Mouse (Mus musculus) adrenal gland, adult 18-20 months (tissue): ENCODE data around the gene Htr3b. TPM values are rescaled to one million over a fixed set of nuclear protein-coding genes. Genes with fewer than 3 reads are reported as not detected.
"Not testable (repeated sequence)": the region's sequence is repeated elsewhere in the genome, so short reads cannot be mapped to it uniquely, and the experiment has no call there.

Source experiments
- DNase-seq, 2 experiments: peaks; one replicate each; pipeline ENCODE4 v3.0.0; 2021 to 2022; ENCODE audit warnings: low spot score in 2 of 2
- long read RNA-seq, 2 experiments: library from polyadenylated mRNA; stranded (forward); transcript quantifications; one replicate each; pipeline ENCODE4 v2.0.0; 2021
- total RNA-seq, 2 experiments: library from RNA; stranded (reverse); gene quantifications; 1 replicate in 1 of 2; 2 replicates in 1 of 2; pipeline ENCODE4 v1.2.3; 2021

The Htr3b gene
- under 1 TPM in 1 of 2 experiments, not detected in 1; 0.22 TPM for total RNA-seq
- long read RNA-seq, experiment 1: 0 reads
- long read RNA-seq, experiment 2: 0 reads

DNA sequence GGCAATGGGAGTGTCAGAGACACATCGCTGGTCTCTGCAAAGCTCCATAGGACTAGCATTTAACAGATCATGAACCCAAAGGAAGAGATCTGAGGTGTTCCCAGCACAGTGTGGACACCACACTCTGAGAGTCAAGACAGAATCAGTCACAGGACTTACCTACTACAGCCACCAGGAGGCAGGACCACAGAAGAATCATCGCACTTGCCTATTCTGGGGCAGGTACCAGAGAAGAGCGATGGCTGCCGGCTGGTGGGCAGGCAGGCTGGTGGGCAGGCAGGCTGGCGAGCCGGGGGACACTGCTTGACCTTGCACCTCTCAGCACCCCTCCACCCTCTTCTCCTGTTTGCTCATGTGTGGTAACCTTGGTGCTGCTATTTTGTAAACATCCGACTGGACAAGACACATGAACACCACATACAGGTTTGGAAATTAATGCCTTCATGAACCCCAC lies at the start of gene Htr3b:
TSS of gene Htr3b (minus strand) at position 404 of the 454 bp plus-strand sequence.
- no peak for DNase-seq

DNA sequence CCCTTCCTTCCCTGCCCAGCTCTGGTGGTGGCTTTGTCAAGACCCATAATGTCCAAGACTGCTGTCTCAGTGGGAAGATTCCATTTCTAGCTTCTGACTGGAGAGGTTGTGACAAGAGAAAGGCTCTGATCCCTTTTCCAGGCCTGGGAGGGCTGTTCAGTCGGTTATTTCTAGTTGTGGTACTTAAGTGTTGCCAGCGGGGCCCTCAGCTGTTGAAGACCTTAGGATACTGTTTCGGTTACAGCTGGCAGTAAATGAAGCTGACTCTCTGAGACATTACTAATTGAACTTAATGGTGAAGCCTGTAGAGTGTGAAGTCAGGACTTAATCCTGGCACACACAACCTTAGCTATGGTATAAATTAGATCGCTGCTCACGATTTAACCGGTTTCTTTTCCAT lies 34.5 kb upstream of the Htr3b start:
- DNase-seq: no peak

DNA sequence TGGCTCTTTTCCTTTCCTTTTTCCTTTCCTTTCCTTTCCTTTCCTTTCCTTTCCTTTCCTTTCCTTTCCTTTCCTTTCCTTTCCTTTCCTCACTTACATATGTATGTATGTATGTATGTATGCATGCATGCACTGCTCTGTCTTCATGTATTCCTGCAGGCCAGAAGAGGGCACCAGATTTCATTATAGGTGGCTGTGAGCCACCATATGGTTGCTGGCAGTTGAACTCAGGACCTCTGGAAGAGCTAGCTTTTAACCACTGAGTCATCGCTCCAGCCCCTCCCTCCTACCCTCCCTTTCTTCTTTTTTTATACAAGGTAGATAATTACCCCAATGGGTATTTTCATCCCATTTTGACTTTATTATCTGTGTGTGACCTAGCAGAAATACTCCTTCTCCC lies 30.9 kb upstream of the Htr3b start:
- DNase-seq: no peak

DNA sequence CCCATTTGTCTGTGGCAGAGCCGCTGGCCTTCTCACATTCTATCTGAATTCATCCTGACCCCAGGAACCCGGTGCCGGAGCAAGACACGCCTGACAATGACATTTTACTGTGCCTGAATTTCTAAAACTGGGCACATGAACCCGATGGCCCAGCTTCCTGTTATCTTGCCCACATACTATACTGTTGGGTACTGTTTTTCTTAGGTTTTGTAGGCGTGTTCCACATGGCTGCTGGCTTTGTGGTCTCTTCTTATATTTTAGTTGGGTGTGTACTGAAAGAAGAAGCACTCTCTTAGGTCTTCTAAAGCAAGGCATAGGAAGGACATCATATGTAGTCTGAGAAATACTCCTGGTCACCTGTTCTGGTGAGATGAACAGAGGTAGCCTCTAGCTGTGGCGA lies 30.0 kb upstream of the Htr3b start:
- DNase-seq: no peak

DNA sequence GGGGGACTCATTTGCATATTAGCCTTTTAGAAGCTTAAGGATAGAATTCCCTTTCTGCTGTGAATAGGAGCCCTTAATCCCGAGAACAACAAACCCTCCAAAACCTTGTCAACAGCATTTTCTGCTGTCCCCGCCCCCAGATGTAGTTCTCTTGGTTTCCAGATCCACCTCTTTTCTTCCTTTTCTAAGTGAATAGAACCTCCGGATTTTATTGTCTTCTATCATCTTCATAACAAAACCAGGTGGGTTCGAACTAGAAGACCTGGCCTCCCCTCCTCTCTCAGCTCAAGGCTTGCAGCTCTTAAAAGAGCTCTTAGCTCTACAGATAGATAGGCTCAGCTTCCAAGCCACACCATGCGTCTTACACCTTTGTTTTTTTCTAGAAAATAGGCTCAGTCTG lies 26.9 kb upstream of the Htr3b start:
- no peak for DNase-seq

DNA sequence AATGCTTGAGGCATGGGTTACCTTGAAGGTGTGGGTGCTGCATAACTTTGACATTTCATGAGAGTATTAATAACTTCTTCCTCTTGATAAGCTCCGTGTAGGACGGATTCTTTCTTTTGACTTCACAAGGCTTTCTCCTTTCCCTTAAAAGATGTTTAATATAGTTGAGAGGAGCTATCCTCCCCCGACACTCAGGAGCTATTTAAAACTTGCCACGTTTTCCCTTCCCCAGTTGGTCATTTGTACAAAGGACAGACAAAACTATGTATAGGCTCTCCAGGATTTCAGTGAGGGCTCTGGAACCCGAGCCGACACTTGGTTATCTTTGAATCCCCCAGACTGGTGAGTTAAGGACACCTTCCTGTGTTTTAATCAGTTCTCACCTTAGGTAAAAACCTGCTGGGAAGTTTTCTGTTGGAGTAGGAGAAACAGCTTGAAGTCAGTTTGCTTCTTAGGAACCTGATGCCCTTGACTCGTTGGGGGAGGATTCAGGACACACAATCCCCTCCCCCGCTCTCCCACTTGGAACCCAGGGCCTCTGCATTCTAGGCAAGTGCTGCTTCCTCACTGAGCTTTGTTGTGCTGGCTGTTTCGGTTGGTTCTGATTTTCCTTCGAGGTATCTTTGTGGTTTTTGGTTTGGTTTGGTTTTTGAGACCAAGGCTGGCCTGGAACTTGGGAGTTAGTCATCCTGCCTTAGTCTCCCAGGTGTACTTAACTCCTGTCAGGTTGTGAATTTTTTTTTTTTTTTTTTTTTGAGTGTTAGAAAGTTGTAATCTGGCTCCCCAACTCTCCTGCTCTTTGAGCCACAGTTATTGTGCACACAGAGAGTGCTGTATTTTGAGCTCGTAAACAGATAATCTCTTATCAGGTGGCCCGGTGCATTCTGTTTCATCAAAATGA lies 22.7 kb upstream of the Htr3b start:
- DNase-seq: no peak

DNA sequence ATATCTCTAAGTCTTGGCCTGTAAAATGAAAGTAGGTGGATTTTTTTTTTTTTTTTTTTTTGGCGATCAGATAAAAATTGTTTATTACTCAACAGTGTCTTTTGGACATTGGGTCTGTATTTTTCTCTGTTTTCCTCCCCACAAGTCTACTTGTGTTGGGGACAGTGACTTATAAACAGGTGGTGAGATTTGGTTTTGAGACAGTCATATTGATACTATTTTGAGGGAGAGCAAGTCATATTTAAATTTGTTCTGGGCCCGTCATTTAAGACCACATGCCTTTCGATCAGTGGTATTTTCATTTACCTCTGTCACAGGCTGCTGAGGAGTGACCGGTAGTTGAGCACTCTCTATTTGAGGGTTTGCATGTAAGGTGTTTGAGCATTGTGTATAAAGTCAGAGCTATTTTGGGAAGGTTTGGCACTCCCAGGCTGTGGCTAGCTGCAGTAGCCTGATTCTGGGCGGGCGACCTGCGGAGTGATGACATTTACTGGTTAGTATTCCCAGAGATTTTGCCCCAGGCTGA lies 21.9 kb upstream of the Htr3b start:
- peak in 1 of 2 experiments; percentile 15 for DNase-seq

DNA sequence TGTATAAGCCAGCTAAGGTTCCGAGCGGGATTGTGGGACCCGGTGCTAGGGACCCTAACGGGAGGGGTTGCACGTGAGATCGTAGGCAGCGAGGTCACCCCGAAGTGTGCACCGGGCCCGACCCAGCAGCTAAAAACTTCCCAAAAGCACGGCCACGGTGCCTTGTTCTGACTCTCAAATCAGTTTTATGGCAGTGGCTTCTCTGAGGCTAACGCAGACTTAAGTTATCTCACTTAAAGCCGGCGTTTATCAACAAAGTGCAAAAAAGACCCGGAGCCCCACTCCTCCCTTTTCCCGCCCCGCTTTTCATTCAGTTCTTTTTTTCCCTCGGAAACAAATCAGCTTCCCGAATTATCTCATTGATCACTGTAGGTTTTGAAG lies 20.9 kb upstream of the Htr3b start:
- DNase-seq: no peak

DNA sequence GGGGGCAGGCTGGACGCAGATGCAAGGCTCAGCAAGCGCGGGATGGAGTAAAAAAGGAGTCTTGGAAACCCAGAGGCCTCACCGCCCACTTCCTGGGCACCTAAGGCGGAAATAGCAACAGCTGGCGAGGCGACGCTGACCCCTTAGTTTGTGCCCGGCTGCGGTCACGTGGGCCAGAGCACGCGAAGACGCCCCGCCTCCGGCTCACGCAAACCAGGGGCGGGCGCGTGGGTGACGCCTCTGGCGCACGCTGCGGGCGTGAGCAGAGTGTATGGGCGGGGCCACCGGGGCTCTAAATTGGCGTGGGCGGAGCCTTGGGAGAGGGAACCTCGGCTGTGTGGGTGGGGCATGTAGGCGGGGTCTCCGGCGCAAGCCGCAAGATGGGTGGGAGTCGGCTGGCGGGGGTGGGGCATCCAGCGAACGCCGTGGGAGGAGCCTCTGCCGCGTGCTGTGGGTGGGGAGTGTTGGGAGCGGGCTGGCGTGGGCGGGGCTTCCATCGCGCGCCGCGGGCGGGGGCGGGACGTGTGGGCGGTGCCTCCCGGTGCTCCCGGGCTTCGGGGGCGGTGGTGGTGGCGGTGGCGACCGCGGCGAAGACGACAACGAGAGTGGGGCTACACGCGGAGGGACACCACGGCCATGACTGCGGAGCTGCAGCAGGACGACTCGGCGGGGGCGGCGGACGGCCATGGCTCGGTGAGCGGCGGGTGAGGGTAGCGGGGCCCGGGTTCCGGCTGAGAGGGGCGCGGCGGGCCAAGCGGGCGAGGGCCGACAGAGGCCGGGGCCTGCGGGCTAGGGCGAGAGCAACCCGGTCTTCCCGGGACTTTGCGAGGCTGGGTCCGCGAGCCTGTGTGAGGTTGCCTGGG lies 20.3 kb upstream of the Htr3b start, which contains the start of gene Usp28:
TSS of gene Usp28 (plus strand) at position 531 of the 863 bp plus-strand sequence.
- DNase-seq: peak; percentile 98 to 99

DNA sequence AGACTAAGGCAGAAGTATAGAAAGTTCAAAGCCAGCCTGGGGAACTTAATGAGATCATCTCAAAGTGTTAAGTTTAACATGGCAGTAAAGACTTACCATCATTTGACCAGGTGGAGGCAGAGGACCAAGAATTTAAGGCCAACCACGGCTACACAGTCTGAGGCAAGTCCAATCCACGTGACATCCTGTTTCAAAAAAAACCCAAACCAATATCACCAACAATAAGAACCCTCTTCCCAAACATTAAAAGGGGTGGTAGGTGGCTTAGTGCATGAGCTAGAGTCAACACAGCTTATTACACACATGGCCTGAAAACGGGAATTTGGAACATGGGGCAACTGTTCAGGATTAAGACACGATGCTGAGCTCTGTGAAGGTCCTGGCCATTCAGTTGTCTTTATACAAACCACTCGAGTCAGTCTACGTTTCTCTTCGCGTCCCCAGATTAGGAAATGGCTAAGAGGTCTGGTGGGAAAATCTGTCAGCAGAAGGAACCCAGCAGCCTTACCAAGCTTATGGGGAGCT lies 19.6 kb upstream of the Htr3b start:
- DNase-seq: no peak

DNA sequence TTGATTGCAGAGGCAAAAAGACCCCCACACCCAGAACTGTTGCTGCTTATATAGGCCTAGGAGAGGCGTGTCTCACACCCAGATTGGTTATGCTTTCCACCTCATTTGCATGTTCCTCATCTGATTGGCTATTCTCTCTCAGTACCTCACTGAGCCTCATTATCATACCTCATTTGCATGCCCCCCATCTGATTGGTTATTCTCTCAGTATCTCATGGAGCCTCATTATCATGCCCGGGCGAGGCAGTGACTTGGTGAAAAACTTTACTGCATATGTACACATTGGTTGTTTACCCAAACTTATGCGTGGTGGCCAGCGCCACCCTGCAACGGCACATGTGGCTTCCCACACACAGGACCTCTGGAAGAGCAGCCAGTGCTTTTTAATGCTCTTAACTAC lies 19.0 kb upstream of the Htr3b start:
- DNase-seq: not testable (repeated sequence)

DNA sequence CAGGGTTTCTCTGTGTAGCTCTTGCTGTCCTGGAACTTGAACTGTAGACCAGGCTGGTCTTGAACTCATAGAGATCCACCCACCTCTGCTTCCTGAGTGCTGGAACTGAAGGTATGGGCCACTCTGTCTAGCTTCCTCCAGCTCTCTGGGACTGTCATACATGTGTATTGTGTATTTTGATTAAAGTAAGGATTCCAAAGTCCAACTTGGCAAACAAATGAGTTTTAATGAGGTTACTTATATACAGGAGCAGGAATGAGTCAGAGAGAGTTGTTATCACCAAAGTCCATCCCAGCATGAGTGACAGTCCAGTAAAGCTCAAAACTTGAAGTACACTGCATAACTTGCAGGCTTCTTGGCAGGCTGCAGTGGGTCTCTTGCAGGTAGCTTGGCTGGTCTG lies 17.0 kb upstream of the Htr3b start:
- DNase-seq: no peak

DNA sequence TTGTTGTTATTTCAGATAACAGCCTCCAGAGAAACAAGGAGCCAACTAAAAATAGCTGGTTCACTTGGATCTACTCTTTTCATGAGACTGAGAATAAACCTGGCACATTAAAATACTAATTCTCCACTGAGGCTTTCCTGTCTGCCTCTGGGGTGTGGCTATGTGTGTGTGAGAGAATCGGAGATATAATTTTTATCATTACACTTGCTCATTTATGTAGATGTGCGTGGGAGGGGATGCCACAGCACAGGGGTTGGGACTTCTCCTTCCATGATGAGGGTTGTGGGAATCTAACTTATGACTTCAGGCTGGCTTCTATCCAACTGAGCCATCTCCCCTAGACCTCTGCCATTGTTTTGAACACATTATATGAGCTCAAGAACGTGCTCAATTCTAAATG lies 16.0 kb upstream of the Htr3b start:
- DNase-seq: no peak

DNA sequence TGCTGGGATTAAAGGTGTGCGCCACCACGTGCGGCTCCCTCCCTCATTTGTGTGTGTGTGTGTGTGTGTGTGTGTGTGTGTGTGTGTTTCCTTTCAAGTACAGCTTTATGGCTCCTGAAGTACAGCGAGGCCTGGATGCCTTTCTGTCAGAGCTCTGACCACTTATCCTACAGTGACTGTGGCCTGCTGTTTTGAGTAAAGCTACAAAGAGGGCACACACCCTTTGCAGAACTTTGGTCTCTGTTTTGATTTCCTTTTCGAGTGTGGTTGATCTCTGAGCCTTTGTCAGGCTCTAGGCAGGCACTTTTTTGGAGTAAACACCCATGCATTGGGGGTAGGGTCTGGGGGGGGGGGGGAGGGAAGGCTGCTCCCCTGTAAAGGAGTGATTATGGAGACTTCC lies 15.6 kb upstream of the Htr3b start:
- no peak for DNase-seq

DNA sequence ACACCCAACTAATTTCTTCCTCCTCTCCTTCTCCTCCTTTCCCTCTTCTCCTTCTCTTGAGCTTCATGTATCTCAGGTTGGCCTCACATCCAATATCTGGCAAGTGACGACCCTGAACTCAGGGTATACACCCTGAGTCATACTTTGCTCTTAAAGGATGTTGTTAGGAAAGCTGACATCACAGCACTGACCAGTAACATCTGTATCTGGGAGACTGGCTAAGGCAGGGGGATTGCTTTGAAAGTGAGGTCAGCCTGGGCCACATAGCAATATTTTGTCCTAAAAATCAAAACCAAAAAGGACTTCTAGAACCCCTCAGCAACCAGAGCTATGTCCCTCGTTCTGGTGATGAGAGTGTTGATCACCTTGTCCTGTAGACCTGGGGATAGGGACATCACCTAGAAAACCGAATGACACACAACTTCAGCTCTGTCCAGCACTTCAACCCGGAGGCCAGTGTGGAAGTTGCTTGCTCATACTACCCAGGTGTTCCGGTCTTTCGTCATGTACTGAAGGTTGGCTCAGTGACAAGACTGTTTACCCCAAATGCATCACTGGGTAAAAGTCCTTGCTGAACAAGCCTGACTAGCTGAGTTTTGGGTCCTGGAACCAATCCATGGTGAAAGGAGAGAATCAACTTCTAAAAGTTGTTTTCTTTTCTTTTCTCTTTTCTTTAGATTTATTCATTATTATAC lies 12.0 kb upstream of the Htr3b start:
- no peak for DNase-seq

DNA sequence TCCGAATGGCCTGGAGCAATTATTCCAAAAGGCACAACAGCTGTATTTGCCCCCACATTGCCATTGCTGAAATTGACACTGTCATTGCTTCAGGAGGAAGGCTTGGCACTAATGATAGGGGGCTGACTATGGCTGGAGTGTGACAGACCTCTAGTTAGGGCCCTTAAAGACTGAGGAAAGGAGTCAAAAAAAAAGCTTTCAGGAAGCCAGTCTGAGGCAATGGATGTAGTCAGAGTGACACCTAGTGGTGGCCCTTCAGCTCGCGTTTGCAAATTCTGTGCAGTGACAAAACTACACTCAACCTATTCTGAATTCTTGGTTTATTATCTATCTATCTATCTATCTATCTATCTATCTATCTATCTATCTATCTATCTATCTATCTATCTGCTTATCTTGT lies 7.7 kb upstream of the Htr3b start:
- peak; percentile 29 to 47 for DNase-seq

DNA sequence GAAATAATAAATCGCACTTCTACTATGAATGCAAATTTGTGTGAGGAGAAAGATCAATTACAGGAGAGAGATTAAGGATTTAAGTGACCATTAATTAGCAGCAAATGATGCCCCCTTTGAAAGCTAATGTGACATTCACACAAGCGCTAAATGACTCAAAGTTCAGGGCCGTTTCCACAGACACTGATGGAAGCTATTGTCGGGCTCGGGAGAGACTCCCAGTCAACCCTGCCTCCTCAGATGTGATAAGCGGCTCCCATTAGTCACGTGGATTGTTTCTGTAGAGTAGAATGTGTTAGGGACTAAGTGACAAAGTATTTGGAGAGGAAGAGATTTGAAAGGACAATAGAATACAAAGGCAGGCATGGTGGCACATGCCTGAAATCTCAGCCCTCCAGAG lies 2.7 kb downstream of the Htr3b start:
- no peak for DNase-seq

DNA sequence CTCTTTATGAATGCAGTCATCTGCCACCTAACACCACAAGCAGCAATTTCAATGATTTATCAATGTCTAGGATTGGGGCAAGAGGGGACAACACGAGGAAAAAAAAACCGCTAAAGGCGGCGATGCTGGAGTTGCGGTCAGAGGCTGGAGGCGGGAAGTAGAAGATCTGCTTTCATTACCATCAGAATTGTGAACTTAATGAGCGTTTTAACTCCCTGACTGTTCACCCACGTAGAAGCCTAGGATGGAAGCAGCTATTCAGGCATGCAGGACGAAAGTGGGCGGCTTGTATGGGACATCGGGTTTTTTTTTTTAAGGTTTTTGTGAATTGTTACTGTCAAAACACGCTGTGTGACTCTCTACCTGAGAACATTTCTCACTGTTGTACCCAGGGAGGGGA lies 3.5 kb downstream of the Htr3b start:
- no peak for DNase-seq

DNA sequence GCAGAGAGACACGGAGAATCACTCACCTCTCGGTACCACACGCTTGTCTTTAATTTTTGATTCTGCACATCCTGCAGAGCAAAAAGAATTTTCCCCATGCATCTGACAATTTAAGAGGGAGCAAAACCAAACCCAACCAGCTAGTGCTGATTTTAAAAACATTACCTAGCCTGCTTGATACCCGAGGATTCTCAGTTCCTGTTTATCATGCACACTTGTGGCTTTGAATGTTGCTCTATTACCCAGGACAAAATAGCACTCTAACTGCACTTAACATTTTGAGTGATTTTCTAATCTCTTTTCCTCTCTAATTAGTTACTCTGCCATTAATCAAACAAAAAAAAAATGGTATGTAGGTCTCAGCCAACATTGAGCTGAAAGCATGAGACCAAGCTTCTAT lies 17.2 kb downstream of the Htr3b start:
- DNase-seq: no peak

DNA sequence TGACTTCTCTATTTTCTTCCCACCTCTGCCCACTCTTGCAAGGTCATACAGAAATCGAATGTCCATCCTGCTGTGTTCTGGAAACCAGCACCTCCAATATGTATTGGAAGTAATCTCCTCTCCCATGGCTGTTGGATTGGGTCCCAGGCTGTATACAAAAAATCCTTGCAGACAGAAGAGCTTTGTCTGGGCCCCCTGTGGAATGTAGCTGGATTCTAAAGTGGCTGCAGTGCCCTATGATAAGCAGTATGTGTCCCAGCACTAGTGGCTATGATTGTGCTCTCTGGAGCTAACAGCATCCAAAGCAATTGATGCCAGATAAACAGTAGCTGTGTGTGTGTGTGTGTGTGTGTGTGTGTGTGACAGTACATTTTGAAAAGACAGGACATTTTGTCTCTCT lies 22.4 kb downstream of the Htr3b start:
- no peak for DNase-seq

DNA sequence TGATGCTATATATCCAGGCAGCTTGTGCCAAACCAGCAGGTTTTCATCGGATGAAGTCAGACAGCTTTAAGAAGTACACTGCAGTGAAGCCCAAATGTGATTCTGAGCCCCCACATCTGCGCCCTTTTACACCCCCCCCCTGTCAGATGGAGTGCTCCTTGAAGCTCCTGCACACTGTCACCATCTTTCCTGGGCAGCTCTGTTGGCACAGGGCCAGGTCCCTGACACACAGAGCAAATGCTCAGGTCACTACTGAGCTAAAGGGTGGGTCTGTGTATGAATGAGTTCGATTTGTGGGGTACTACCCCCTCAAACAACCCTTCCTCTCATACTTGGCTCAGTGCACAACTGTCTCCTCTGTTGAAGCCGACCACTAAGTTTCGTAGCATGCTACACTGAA lies 35.4 kb downstream of the Htr3b start:
- DNase-seq: no peak
